Mouse (Mus musculus) CD8-positive naive resting alpha-beta T cell, adult 2 months (primary cell): Measurements from ENCODE around the gene Dlg2.
"Not testable (repeated sequence)": the region's sequence is repeated elsewhere in the genome, so short reads cannot be mapped to it uniquely, and the experiment has no call there.

Source experiments
- DNase-seq, 2 experiments: peaks; one replicate each; pipeline ENCODE4 v3.0.0; 2022; ENCODE audit warnings: low read depth in 2 of 2, low spot score in 2 of 2

Dlg2 gene

GRCm38 (mm10) chr7:90791522-90791921 lies 315.1 kb downstream of the Dlg2 start:
- DNase-seq, result no peak

GRCm38 (mm10) chr7:90825640-90826039 lies 349.2 kb downstream of the Dlg2 start:
- no peak for DNase-seq

GRCm38 (mm10) chr7:90841276-90841675 lies 364.8 kb downstream of the Dlg2 start:
- DNase-seq, result no peak

GRCm38 (mm10) chr7:90843345-90844293 lies 367.1 kb downstream of the Dlg2 start:
- DNase-seq, result no peak

- not testable (repeated sequence) for DNase-seq
These were observed 400.3 kb downstream of the Dlg2 start for GRCm38 (mm10) chr7:90876796-90877195.

- DNase-seq, result no peak
These were observed 406.3 kb downstream of the Dlg2 start for GRCm38 (mm10) chr7:90882740-90883139.

- no peak for DNase-seq
These were observed 410.0 kb downstream of the Dlg2 start for GRCm38 (mm10) chr7:90886396-90887006.

- no peak for DNase-seq
These were observed 410.7 kb downstream of the Dlg2 start for GRCm38 (mm10) chr7:90887007-90887720.

- DNase-seq, result no peak
These were observed 451.0 kb downstream of the Dlg2 start for GRCm38 (mm10) chr7:90927441-90927840.

GRCm38 (mm10) chr7:90940726-90941125 lies 464.3 kb downstream of the Dlg2 start:
- no peak for DNase-seq

GRCm38 (mm10) chr7:90947073-90947472 lies 470.6 kb downstream of the Dlg2 start:
- no peak for DNase-seq

- no peak for DNase-seq
These were observed 472.7 kb downstream of the Dlg2 start for GRCm38 (mm10) chr7:90949212-90949611.

- no peak for DNase-seq
These were observed 500.8 kb downstream of the Dlg2 start for GRCm38 (mm10) chr7:90977241-90977640.

GRCm38 (mm10) chr7:90982069-90982468 lies 505.6 kb downstream of the Dlg2 start:
- DNase-seq, result no peak

GRCm38 (mm10) chr7:91010655-91011054 lies 534.2 kb downstream of the Dlg2 start:
- no peak for DNase-seq

GRCm38 (mm10) chr7:91044998-91045741 lies 568.7 kb downstream of the Dlg2 start:
- no peak for DNase-seq

GRCm38 (mm10) chr7:91045742-91046098 lies 569.2 kb downstream of the Dlg2 start:
- DNase-seq, result no peak

GRCm38 (mm10) chr7:91063297-91064040 lies 587.0 kb downstream of the Dlg2 start:
- no peak for DNase-seq

- DNase-seq, result no peak
These were observed 595.6 kb downstream of the Dlg2 start for GRCm38 (mm10) chr7:91071751-91072707.
